Mouse (Mus musculus) neural tube, embryonic 14.5 days (tissue): ENCODE measurements around the gene Zfp580. TPM values are rescaled to one million over a fixed set of nuclear protein-coding genes. Genes with fewer than 3 reads are reported as not detected.

Experiments used
- ATAC-seq: fragments of 200-750 bp; cut with Nextera tagmentation; 2 replicates; pipeline ENCODE4 v1.8.0; 2017; ENCODE audit warnings: low read depth, mild to moderate bottlenecking, moderate TSS enrichment, moderate library complexity
- H3K27ac ChIP-seq: fragments of 300-500 bp; sonication (generic); 2 replicates; pipeline ENCODE4 v1.5.1; 2014; ENCODE audit warnings: low read depth, mild to moderate bottlenecking, control low read depth, low read length, moderate library complexity, mixed read lengths
- H3K27me3 ChIP-seq: fragments of 300-500 bp; sonication (generic); 2 replicates; pipeline ENCODE4 v1.6.1; 2014; ENCODE audit warnings: low read length; ENCODE audit not compliant: control insufficient read depth, insufficient read depth
- H3K36me3 ChIP-seq: fragments of 300-500 bp; sonication (generic); 2 replicates; pipeline ENCODE4 v1.6.1; 2014; ENCODE audit warnings: low read length, mixed read lengths; ENCODE audit not compliant: control insufficient read depth, insufficient read depth
- H3K4me1 ChIP-seq: fragments of 300-500 bp; sonication (generic); 2 replicates; pipeline ENCODE4 v1.6.1; 2014; ENCODE audit warnings: low read length; ENCODE audit not compliant: control insufficient read depth, insufficient read depth
- H3K4me2 ChIP-seq: fragments of 300-500 bp; sonication (generic); 2 replicates; pipeline ENCODE4 v1.6.1; 2014; ENCODE audit warnings: mild to moderate bottlenecking, low read depth, low read length, control low read depth
- H3K4me3 ChIP-seq: fragments of 300-500 bp; sonication (generic); 2 replicates; pipeline ENCODE4 v1.5.1; 2014; ENCODE audit warnings: low read depth, low read length, control low read depth, mixed read lengths
- H3K9ac ChIP-seq: fragments of 300-500 bp; sonication (generic); replicated peaks from 2 replicates; pipeline ENCODE4 v1.6.1; 2014; ENCODE audit warnings: low read depth, mild to moderate bottlenecking, control low read depth, low read length, mixed read lengths
- H3K9me3 ChIP-seq: fragments of 300-500 bp; sonication (generic); 2 replicates; pipeline ENCODE4 v1.6.1; 2016; ENCODE audit warnings: low read length; ENCODE audit not compliant: control insufficient read depth
- WGBS: fragments of 180-500 bp; shearing (Covaris S2); extraction: QIAGEN DNeasy Blood & Tissue Kit; methylation state at CpG from one replicate; pipeline ENCODE4 v1.1.7; 2014; 5-methylcytosine and 5-hydroxymethylcytosine counted together
- polyA plus RNA-seq: library from polyadenylated mRNA; unstranded; fragments of >200 nt; fragmentation: Nextera tagmentation; extraction: Ambion mirVana; gene quantifications from 2 replicates; pipeline ENCODE4 v1.2.1, GENCODE M21; 2014

Gene Zfp580
- polyA plus RNA-seq, 1 experiment from 2014 or later = 111 TPM

GRCm38 (mm10) chr7:5044981-5045380 lies 6.4 kb upstream of the Zfp580 start:
- Histone ChIP-seq H3K4me3 (no peak overlapping the region), H3K4me2 (no peak overlapping the region), H3K36me3 (no peaks in the 10 kb centered on the region), H3K27me3 (no peaks in the 10 kb centered on the region), H3K9ac (no peak overlapping the region), H3K9me3 (no peaks in the 10 kb centered on the region), H3K27ac (no peak overlapping the region), H3K4me1 (no peaks in the 10 kb centered on the region)
- 75% methylated on average over 2 of the region's 2 CpGs for WGBS
- ATAC-seq = no peak

- Histone ChIP-seq H3K9ac (no peak overlapping the region), H3K27ac (no peak overlapping the region), H3K9me3 (no peaks in the 10 kb centered on the region), H3K4me1 (peaks cover 8% of the 10 kb centered on the region; the same call in 1 of the 2 replicates), H3K36me3 (no peaks in the 10 kb centered on the region), H3K4me2 (no peak overlapping the region), H3K4me3 (no peak overlapping the region), H3K27me3 (no peaks in the 10 kb centered on the region)
- 72% methylated on average over 2 of the region's 2 CpGs for WGBS
- ATAC-seq = no peak
Measured at GRCm38 (mm10) chr7:5046112-5046511, 5.2 kb upstream of the Zfp580 start.

DNA sequence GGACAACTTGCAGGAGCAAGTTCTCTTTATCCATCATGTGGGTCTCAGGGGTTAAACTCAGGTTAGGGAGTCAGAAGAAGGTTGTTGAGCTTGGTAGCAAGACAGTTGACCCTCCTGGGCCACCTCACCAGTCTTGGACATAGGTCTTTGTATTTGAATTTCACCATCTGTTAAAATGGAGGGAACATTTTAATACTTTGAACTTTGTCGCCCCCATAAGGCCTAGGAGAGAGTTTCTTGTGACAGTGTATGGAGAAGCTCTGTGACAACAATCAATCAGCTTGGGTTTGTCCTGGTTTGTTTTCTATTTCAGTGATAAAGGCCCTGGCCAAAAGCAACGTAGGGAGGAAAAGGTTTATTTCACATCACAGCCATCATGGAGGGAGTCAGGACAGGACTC lies 4.0 kb upstream of the Zfp580 start:
- ATAC-seq = no peak
- Histone ChIP-seq H3K9ac (no peak overlapping the region), H3K27ac (no peak overlapping the region), H3K4me2 (no peak overlapping the region), H3K4me1 (peaks cover 12% of the 10 kb centered on the region; the same call in 1 of the 2 replicates), H3K4me3 (no peak overlapping the region), H3K9me3 (no peaks in the 10 kb centered on the region), H3K27me3 (no peaks in the 10 kb centered on the region), H3K36me3 (no peaks in the 10 kb centered on the region)
- WGBS = 31% methylated on average over 2 of the region's 2 CpGs

- H3K4me3 ChIP-seq = peak overlapping the region; percentile 65
- WGBS = 2% methylated on average over 11 of the region's 12 CpGs
- H3K27me3 ChIP-seq = peaks cover 15% of the 10 kb centered on the region
- no peak overlapping the region; the same call in 1 of the 2 replicates for H3K27ac ChIP-seq
- no peaks in the 10 kb centered on the region for H3K9me3 ChIP-seq
- no peaks in the 10 kb centered on the region; the same call in 1 of the 2 replicates for H3K36me3 ChIP-seq
- no peak for ATAC-seq
- H3K9ac ChIP-seq = peak overlapping the region; percentile 76
- peak overlapping the region; percentile 89 for H3K4me2 ChIP-seq
- peaks cover 28% of the 10 kb centered on the region for H3K4me1 ChIP-seq
Measured at GRCm38 (mm10) chr7:5052438-5052837, 1.1 kb downstream of the Zfp580 start.

DNA sequence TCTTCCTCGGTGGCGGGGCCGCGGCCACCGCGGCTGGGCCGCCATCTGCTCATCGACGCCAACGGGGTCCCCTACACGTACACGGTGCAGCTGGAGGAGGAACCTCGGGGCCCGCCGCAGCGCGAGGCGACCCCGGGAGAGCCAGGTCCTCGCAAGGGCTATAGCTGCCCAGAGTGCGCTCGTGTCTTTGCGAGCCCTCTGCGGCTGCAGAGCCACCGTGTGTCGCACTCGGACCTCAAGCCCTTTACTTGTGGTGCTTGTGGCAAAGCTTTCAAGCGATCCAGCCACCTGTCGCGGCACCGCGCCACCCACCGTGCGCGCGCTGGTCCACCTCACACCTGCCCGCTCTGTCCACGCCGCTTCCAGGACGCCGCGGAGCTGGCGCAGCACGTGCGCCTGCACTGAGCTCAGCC lies 1.6 kb downstream of the Zfp580 start:
- no peaks in the 10 kb centered on the region; the same call in 1 of the 2 replicates for H3K36me3 ChIP-seq
- WGBS = 3% methylated on average over 43 of the region's 45 CpGs
- H3K9me3 ChIP-seq = no peaks in the 10 kb centered on the region
- no peak for ATAC-seq
- H3K4me2 ChIP-seq = peak overlapping the region; percentile 89
- H3K4me3 ChIP-seq = peak overlapping the region; percentile 65
- H3K27ac ChIP-seq = no peak overlapping the region
- H3K9ac ChIP-seq = peak overlapping the region; percentile 76
- peaks cover 20% of the 10 kb centered on the region for H3K27me3 ChIP-seq
- peaks cover 33% of the 10 kb centered on the region for H3K4me1 ChIP-seq

GRCm38 (mm10) chr7:5053456-5054179 lies 2.3 kb downstream of the Zfp580 start:
- Histone ChIP-seq H3K27me3 (peaks cover 21% of the 10 kb centered on the region), H3K27ac (no peak overlapping the region), H3K36me3 (no peaks in the 10 kb centered on the region; the same call in 1 of the 2 replicates), H3K9ac (peak overlapping the region; percentile 76), H3K9me3 (no peaks in the 10 kb centered on the region), H3K4me2 (peak overlapping the region; percentile 89), H3K4me3 (peak overlapping the region; percentile 65), H3K4me1 (peaks cover 35% of the 10 kb centered on the region)
- no peak for ATAC-seq
- 10% methylated on average over 32 of the region's 32 CpGs for WGBS

DNA sequence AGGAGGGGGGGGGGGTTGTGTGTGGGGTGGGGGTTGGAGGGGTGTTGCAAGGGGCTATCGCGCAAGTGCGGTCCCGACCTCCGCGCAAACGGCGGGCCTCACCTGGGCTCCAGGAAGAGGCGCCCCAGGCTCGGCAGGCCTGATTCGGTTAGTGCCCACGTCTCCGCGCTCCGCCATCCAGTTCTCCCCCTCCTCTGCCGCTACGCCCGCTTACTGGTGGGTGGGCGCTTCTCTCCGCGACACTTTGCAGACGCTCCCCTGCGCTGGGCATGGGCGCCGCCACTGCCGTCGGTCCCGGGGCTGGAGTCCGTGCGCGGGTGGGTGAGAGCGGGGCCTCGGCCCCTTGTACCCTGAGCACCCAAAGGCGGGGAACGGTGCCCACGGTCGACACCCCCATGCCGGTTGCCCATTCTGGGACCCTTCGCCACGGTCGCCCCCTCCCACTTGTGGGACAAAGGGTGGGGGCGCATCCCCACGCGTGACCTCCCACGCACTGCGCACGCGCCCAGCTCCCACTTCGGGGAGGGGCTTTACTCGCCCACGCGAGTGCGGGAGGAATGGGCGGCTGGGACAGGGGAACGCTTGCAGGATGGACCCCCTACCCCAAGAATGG lies 5.4 kb downstream of the Zfp580 start:
- H3K27ac ChIP-seq = peak overlapping the region; percentile 80
- peaks cover 21% of the 10 kb centered on the region for H3K27me3 ChIP-seq

DNA sequence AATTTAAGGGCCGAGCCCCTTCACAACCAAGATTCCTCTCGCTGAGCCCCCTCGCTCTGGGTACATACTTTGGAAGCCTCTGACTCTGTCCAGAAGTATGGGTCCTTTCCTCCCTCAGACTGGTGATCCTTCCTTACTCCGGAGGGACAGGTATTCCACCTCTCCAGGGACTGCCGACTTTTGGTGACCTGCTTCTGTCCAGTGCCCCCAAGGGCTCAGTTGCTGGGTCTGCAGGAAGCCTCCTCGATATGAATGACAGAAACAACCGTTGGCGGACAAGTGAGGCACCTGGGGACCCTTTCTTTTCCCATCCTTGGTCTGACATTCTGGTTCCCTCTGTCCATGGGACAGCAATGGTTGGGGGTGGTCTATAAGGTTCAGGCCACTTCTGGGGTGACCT lies 6.0 kb downstream of the Zfp580 start:
- 28% methylated on average over 8 of the region's 8 CpGs for whole genome bisulfite sequencing
- Histone ChIP-seq H3K4me1 (peaks cover 34% of the 10 kb centered on the region), H3K9ac (peak overlapping the region; percentile 70), H3K27me3 (peaks cover 21% of the 10 kb centered on the region), H3K4me2 (peak overlapping the region; percentile 65), H3K4me3 (peak overlapping the region; percentile 60), H3K36me3 (no peaks in the 10 kb centered on the region; the same call in 1 of the 2 replicates), H3K9me3 (no peaks in the 10 kb centered on the region), H3K27ac (no peak overlapping the region)
- ATAC-seq = no peak

More for the DNA sequence above, 5.4 kb downstream of the Zfp580 start:
- Histone ChIP-seq H3K4me3 (peak overlapping the region; percentile 60), H3K4me2 (peak overlapping the region; percentile 65), H3K9me3 (no peaks in the 10 kb centered on the region), H3K4me1 (peaks cover 38% of the 10 kb centered on the region), H3K9ac (peak overlapping the region; percentile 70), H3K36me3 (no peaks in the 10 kb centered on the region; the same call in 1 of the 2 replicates)
- peak; percentile 3 for ATAC-seq
- WGBS = 4% methylated on average over 54 of the region's 55 CpGs

DNA sequence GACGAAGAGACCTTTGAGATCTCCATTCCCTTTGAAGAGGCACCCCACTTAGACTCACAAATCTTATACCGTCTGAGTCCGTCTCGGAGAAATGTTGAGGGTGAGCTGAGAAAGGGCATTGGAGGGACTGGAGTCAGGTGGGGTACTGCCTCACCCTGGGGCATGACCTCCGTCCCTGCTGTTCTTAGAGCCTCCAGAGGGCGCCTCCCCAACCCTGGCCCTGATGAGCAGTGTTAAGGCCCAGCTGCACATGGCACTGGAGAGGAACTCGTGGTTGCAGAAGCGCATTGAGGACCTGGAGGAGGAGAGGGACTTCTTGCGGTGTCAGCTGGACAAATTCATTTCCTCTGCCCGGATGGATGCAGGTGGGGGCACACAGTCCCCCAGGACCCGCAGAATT lies 6.5 kb downstream of the Zfp580 start:
- Histone ChIP-seq H3K36me3 (no peaks in the 10 kb centered on the region; the same call in 1 of the 2 replicates), H3K9ac (no peak overlapping the region), H3K27me3 (peaks cover 21% of the 10 kb centered on the region), H3K27ac (no peak overlapping the region), H3K4me2 (peak overlapping the region; percentile 65), H3K4me1 (peaks cover 29% of the 10 kb centered on the region), H3K9me3 (no peaks in the 10 kb centered on the region), H3K4me3 (peak overlapping the region; percentile 60)
- 27% methylated on average over 11 of the region's 11 CpGs for WGBS
- no peak for ATAC-seq
